Mouse (Mus musculus) hematopoietic stem cell, adult 5-6 weeks (primary cell): Measurements from ENCODE around the gene Stx19. TPM values are rescaled to one million over a fixed set of nuclear protein-coding genes. Genes with fewer than 3 reads are reported as not detected.

ENCODE experiments used
- total RNA-seq: library from RNA; stranded (forward); fragments of 172-1452, 232-1000 nt; gene quantifications from 2 replicates; pipeline ENCODE4 v1.2.3, GENCODE M21; 2017

Stx19 gene
- total RNA-seq, 1 experiment from 2014 or later: not detected

Other genes with a start within 250 kb of the Stx19 start
- gene Nsun3, start 27.9 kb upstream of the Stx19 start, total RNA-seq: 16.6 and 19.5 TPM in 2 replicates
- 10.9 and 21.3 TPM in 2 replicates for gene Arl13b, start 32.4 kb downstream of the Stx19 start, total RNA-seq
- gene Pros1, start 39.6 kb downstream of the Stx19 start, total RNA-seq: 5.9 and 6.1 TPM in 2 replicates